Mouse (Mus musculus) spleen, adult 18-20 months (tissue): ENCODE results near the gene Gm38431.

Source experiments
- DNase-seq, 2 experiments: peaks; one replicate each; pipeline ENCODE4 v3.0.0; 2022; ENCODE audit warnings: mixed read lengths in 2 of 2

The Gm38431 gene

GRCm38 (mm10) chr9:21091707-21092320 is at the start of gene Gm38431, which contains the start of gene Raver1:
TSS of gene Gm38431 (minus strand) at chr9:21091997.
TSS of gene Raver1 (minus strand) at chr9:21092008.
- DNase-seq = peak; percentile 94 to 96

GRCm38 (mm10) chr9:21138386-21138785 is 46.6 kb upstream of the Gm38431 start:
- no peak for DNase-seq

GRCm38 (mm10) chr9:21137229-21137628 is 45.4 kb upstream of the Gm38431 start:
- DNase-seq = peak in 1 of 2 experiments; percentile 71

GRCm38 (mm10) chr9:21136401-21136800 is 44.6 kb upstream of the Gm38431 start:
- DNase-seq = no peak

- DNase-seq = no peak
Measured at GRCm38 (mm10) chr9:21135941-21136381, 44.2 kb upstream of the Gm38431 start.

- no peak for DNase-seq
Measured at GRCm38 (mm10) chr9:21135329-21135890, 43.6 kb upstream of the Gm38431 start.

GRCm38 (mm10) chr9:21134595-21135328 is 43.0 kb upstream of the Gm38431 start:
- DNase-seq = no peak

- DNase-seq = no peak
Measured at GRCm38 (mm10) chr9:21133064-21133707, 41.4 kb upstream of the Gm38431 start.

GRCm38 (mm10) chr9:21132102-21132775 is 40.4 kb upstream of the Gm38431 start:
- DNase-seq = no peak

- DNase-seq = peak; percentile 83 to 84
Measured at GRCm38 (mm10) chr9:21131059-21131956, 39.5 kb upstream of the Gm38431 start, which contains the start of gene Tyk2. TSS of gene Tyk2 (minus strand) at chr9:21131243.

- no peak for DNase-seq
Measured at GRCm38 (mm10) chr9:21126259-21126627, 34.4 kb upstream of the Gm38431 start.

GRCm38 (mm10) chr9:21125502-21126258 is 33.9 kb upstream of the Gm38431 start:
- DNase-seq = no peak

- DNase-seq = no peak
Measured at GRCm38 (mm10) chr9:21124837-21125236, 33.0 kb upstream of the Gm38431 start.

- DNase-seq = no peak
Measured at GRCm38 (mm10) chr9:21121483-21121882, 29.7 kb upstream of the Gm38431 start.

GRCm38 (mm10) chr9:21117073-21117472 is 25.3 kb upstream of the Gm38431 start:
- DNase-seq = no peak

GRCm38 (mm10) chr9:21115105-21115504 is 23.3 kb upstream of the Gm38431 start:
- DNase-seq = no peak

GRCm38 (mm10) chr9:21114190-21114589 is 22.4 kb upstream of the Gm38431 start:
- no peak for DNase-seq

GRCm38 (mm10) chr9:21113751-21114150 is 22.0 kb upstream of the Gm38431 start:
- DNase-seq = no peak

GRCm38 (mm10) chr9:21107607-21108237 is 15.9 kb upstream of the Gm38431 start:
- DNase-seq = no peak
